Mouse (Mus musculus): Measurements from ENCODE around the gene Olfr159. TPM values are rescaled to one million over a fixed set of nuclear protein-coding genes. Genes with fewer than 3 reads are reported as not detected.

The Olfr159 gene
- total RNA-seq, 2 experiments from 2014 or later = not detected

DNA sequence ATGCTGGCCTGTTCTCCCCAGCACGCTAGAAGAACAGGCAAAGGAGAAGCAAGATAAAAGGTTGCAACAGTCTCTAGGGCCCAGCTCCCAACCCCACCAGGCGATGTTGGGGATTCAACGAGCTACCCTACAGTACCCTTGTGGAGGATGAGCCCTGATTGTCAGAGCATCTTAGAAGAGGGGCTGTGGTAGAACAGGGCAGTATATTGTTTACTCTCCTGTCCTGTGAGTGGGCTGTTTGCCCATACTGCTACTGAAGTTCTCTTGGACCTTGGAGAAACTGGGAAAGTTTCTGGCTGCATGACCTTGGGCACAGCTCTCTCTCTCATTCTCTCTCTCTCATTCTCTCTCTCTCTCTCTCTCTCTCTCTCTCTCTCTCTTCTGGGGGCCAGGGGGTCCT is 41.7 kb downstream of the Olfr159 start:
- no peak for DNase-seq

DNA sequence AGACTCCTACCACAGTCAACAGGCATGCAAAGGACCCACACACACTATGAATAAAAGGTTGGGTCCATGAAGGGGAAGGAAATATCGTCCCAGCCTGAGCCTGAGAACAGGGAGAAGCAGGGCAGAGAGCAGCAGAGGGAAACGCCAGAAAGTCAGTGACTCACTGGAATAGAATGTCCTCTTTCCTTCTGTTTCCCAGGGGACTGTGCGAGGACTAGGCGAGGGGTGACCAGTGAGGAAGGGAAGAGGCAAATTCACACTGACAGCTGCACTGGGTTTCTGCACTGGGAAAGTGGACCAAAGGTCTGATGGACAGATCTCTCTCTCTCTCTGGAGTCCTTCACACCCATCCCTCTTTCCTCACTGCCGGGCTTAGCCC is 42.2 kb downstream of the Olfr159 start:
- DNase-seq = peak; percentile 73

DNA sequence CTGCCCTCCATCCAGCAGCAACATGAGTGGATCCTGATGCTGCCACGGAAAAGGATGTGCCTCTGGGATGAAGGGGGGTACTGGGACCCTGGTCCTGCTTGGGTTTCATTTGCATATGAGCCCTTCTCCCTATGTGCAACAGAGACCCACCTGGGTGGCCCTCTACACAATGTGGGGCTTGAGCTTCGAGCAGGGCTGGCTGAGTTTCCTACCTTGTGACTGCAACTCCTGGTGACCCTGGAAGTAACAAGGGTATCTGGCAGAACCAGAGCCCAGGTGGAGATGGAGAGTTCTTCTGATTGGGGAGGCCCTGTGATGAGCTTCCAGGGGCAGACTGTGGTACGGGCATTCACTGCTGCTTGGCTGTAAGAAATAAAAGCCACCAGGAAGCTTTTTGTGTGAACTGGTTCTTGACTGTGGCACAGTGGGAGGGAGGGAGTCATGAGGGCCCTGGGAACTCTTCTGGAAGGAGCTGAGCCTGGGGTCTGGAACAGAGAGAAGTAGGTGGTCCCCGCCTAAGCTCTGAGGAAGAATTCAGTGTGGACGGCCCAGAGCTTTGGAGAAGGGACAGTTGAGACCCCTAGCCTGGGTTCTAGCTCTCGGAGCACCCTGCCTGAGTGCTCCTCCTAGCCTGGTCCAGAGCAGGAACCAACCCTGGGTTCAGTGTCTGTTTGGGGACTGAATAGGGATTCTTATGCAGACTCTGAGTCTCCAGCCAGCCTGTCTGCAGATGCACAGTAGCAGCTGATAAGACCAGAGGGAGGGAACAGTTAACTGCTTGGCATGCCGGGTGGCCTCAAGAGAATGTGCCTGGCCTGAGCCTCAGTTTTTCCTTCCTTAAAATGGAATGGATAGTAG is 42.9 kb downstream of the Olfr159 start:
- DNase-seq = no peak

DNA sequence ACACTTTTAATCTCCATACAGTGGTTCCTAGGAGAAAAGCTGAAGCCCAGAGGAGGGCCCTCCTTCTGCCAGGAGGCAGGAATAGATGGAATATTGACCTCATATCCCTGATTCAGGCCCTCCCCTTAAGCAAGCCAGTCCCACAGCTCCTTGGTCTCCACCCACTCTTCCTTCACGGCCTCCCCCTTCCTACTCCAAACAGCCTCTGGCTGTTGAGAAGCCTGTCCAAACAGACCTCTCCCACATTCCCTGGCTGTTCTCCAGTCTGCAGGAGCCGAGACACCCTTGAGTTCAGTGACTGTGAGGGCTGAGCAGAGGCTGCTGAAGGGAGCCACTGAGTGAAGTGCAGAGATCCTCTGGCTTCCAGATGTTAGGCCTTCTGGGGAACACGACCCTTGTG is 43.8 kb downstream of the Olfr159 start, which contains the start of gene Hrct1:
Hrct1 (plus strand) TSS at position 194 of the 400 bp plus-strand sequence.
- DNase-seq = peak; percentile 84

DNA sequence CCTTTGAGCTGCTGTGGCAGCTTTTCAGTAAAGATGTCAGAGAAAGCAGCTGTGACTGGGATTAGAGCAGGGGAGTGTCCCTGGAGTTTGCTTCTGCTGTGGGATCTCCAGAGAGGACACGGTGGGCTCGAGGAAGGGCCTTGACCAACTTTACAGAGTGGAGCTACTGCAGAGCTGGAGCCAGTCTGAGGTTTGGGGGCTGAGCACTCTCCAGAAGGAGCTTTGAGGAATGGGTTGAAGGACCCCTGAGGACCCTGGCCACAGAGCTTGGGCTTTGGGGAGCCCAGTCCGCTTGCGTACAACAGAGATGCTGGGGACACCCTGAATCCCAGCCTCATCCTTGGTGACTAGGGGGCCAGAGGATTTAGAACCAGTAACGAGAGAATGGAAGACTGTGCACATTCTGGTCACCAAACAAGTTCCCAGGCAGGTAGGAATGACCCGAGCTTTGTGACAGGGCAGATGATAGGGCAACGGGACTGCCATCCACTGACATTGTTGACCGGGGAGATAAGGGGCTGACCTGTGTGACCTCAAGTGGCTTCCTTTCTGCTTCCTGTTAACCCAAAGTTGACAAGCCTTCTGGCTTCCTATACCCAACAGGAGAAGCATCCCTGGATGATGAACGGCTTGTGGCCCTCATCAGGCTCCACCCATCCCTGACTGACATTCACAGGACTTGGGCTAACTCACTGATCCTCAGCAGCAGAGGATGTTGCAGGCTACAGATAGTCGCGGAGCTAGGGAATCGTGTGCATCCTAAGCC is 44.4 kb downstream of the Olfr159 start:
- DNase-seq = peak; percentile 42

- peak; percentile 80 for DNase-seq
These were observed 46.0 kb downstream of the Olfr159 start for GRCm38 (mm10) chr4:43724764-43725163.

DNA sequence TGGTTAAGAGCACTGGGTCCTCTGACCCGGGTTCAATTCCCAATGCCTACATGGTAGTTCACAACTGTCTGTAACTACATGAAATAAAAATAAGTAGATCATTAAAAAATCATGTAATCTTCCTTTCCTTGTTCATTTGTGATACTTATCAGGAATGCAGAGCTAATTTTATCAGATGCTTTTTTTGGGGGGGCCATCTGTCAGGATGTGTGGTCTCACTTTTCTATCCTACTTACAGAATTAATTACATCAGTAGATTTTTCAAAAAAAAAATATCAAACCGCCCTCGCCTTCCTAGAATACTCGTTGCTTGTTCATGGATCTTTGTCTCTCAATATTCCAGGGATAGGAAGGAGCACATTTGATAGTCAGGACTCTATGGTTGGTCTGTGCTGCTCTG is 48.6 kb downstream of the Olfr159 start:
- DNase-seq = no peak

DNA sequence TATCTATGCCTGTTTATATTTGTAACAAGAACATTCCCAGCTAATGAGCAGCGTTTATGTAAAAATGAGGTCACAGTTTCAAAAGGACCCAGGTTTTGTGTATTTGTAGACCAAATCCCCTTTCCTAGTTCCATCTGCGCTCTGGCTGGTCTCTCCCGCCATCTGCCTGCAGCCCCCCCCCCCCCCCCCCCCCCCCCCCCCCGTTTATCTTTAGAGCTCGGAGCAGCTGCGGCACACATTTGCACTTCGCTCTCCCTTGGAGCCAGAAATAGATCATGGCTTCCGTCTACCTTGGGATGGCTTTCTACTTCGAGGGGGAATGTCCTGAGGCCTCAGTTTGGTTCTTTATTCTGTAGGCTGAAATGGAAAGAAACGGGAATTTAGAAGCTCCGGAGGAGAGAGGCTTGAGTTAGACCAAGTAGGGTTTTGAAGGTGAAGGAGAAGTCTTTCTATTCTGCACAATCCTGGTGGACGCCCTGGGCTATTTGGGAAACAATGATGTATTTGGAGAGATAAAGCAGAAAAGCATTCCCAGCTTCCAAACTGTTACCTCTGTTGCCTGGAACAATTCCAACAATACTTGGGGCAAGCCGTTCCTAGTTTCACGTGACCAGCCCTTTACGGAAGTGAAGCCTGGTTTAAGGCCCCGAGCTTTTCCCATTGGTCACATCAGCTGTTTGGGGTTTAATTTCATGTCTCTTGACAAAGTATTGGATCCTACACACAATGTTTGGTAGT is 50.1 kb downstream of the Olfr159 start:
- DNase-seq = no peak

Other genes with a start within 250 kb of the Olfr159 start
- gene Tpm2, start 247.2 kb downstream of the Olfr159 start, total RNA-seq (2021) = 100 to 1,000 TPM; 104 to 136 TPM
- 10 to 100 TPM; 53.2 to 53.4 TPM for gene Creb3, start 208.7 kb downstream of the Olfr159 start, total RNA-seq (2021)
- gene Tln1, start 208.3 kb downstream of the Olfr159 start, total RNA-seq (2021) = 100 to 1,000 TPM; 184 to 187 TPM
- gene Rgp1, start 192.3 kb downstream of the Olfr159 start, total RNA-seq (2021) = 10 to 100 TPM; 38.6 to 39.1 TPM
- 10 to 100 TPM; 17.7 to 17.8 TPM for gene Gba2, start 192.1 kb downstream of the Olfr159 start, total RNA-seq (2021)
- under 1 TPM in 1 of 2 experiments, not detected in 1; 0.52 TPM for gene Msmp, start 186.5 kb downstream of the Olfr159 start, total RNA-seq (2021)
- gene Npr2, start 139.1 kb downstream of the Olfr159 start, total RNA-seq (2021) = 10 to 100 TPM; 35.1 to 35.8 TPM
- under 1 TPM in 1 of 2 experiments, not detected in 1; 0.32 TPM for gene Spag8, start 117.4 kb downstream of the Olfr159 start, total RNA-seq (2021)
- 10 to 100 TPM; 92.2 to 98.4 TPM for gene Hint2, start 114.5 kb downstream of the Olfr159 start, total RNA-seq (2021)
- gene Tmem8b, start 102.0 kb downstream of the Olfr159 start, total RNA-seq (2021) = 10 to 100 TPM; 15.4 to 17.9 TPM
- under 1 TPM in 1 of 2 experiments, not detected in 1; 0.23 TPM for gene Fam221b, start 101.9 kb downstream of the Olfr159 start, total RNA-seq (2021)
- gene Olfr70, start 70.2 kb downstream of the Olfr159 start, total RNA-seq (2021) = not detected
- gene Olfr71, start 60.8 kb downstream of the Olfr159 start, total RNA-seq (2021) = not detected
- 1 to 10 TPM; 3.2 to 3.4 TPM for gene Hrct1, start 43.8 kb downstream of the Olfr159 start, total RNA-seq (2021)
- gene Spaar, start 41.0 kb downstream of the Olfr159 start, total RNA-seq (2021) = 1 to 10 TPM; 2.0 to 2.3 TPM
- not detected for gene Olfr156, start 52.9 kb upstream of the Olfr159 start, total RNA-seq (2021)
- not detected for gene Olfr157, start 69.2 kb upstream of the Olfr159 start, total RNA-seq (2021)
- gene Olfr155, start 80.6 kb upstream of the Olfr159 start, total RNA-seq (2021) = not detected
- gene Reck, start 104.5 kb upstream of the Olfr159 start, total RNA-seq (2021) = 10 to 100 TPM; 11.7 to 11.9 TPM
- gene Glipr2, start 186.4 kb upstream of the Olfr159 start, total RNA-seq (2021) = 10 to 100 TPM; 31.0 to 32.9 TPM
- under 1 TPM; 0.26 to 0.47 TPM for gene Ccin, start 212.5 kb upstream of the Olfr159 start, total RNA-seq (2021)
- gene Clta, start 233.4 kb upstream of the Olfr159 start, total RNA-seq (2021) = 100 to 1,000 TPM; 108 TPM

Measured in heart, postnatal 4 days (tissue).